Mouse (Mus musculus): ENCODE measurements around the gene Gm10226. TPM values are rescaled to one million over a fixed set of nuclear protein-coding genes. Genes with fewer than 3 reads are reported as not detected.
A peak's percentile ranks its signal among the peaks of the same experiment; 100 is the strongest.
"Not testable (repeated sequence)": the region's sequence is repeated elsewhere in the genome, so short reads cannot be mapped to it uniquely, and the experiment has no call there.

The Gm10226 gene
- total and polyA plus RNA-seq, 3 experiments = 2.2 to 2.4 TPM; not detected in 1

DNA sequence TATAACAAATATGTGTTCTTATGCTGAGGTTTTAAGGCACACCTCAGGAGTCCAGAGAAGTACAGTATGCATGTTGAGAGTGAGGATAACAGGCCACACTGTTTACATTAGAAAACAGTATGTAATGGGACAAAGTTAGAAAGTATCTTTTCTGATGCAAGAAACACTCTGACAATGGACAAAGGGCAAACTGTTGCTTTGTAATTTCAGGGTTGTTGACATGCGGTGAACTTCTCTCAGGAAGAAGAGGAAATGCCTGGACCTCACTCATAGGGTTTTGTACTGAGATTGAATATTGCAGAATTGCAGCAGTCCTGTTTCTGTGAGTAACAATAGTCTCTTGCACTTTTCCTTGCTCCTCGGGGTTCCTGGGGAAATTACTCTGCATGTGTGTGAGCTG lies 16.7 kb downstream of the Gm10226 start:
- Histone ChIP-seq H3K27ac (peak overlapping the region; percentile 90; the same call in 1 of the 2 replicates), H3K4me1 (ENCODE audit: control insufficient read depth, insufficient read depth, low read length) (peaks cover 2% of the 10 kb centered on the region), H3K27me3 (ENCODE audit: control insufficient read depth, insufficient read depth, low read length) (no peaks in the 10 kb centered on the region), H3K79me2 (replicated peaks; ENCODE audit: control insufficient read depth, insufficient read depth, low read length) (no peaks in the 10 kb centered on the region), H3K4me3 (no peak overlapping the region; the same call in 1 of the 2 replicates), H3K36me3 (ENCODE audit: control insufficient read depth, insufficient read depth, low read length) (no peaks in the 10 kb centered on the region; the same call in none of the 2 replicates), H3K9ac (ENCODE audit: low read depth, low read length) (no peak overlapping the region; the same call in 1 of the 2 replicates)
- TF ChIP-seq POLR2A (IDR thresholded peaks at IDR 0.05; ENCODE audit: insufficient read depth, low read depth, low read length) (no peak), EP300 (IDR thresholded peaks at IDR 0.05; ENCODE audit: insufficient read depth, low read depth, low read length) (no peak), CTCF (IDR thresholded peaks at IDR 0.05) (no peak)
- intact Hi-C loops (cut with DNase I) = no loop called here
- WGBS = 32% methylated on average over 2 of the region's 2 CpGs
- DNase-seq = no peak

DNA sequence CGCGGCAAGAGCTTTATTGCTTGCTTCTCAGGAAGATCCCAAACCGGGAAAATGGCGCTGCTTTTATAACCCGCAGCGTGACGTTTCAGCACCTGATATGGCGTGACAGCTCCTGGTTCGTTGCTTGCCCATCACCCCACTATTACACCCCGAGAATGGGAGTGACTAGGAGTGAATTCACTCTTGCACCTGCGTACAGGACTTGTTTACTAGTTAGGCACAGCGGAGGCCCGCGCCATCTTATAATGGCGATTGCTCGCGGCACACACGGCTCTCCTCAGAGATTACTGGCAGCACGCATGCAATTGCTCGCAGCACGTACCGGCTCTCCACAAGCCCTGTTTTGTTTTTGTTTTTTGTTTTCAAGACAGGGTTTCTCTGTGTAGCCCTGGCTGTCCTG lies 38.8 kb downstream of the Gm10226 start, which contains the start of gene Zfp229:
TSS of gene Zfp229 (plus strand) at position 301 of the 400 bp plus-strand sequence.
- intact Hi-C loops (cut with DNase I) = loop anchor here (10.0 kb wide), 1 partner anchor 234 kb away; the partner anchor contains the start of genes Zfp942 and Zfp943
- not testable (repeated sequence) for H3K4me3 ChIP-seq; H3K79me2 ChIP-seq (replicated peaks; ENCODE audit: control insufficient read depth, insufficient read depth, low read length); H3K4me1 ChIP-seq (ENCODE audit: control insufficient read depth, insufficient read depth, low read length); H3K27ac ChIP-seq; DNase-seq; H3K9ac ChIP-seq (ENCODE audit: low read depth, low read length); H3K36me3 ChIP-seq (ENCODE audit: control insufficient read depth, insufficient read depth, low read length); H3K27me3 ChIP-seq (ENCODE audit: control insufficient read depth, insufficient read depth, low read length)
- WGBS = 94% methylated on average over 14 of the region's 22 CpGs

DNA sequence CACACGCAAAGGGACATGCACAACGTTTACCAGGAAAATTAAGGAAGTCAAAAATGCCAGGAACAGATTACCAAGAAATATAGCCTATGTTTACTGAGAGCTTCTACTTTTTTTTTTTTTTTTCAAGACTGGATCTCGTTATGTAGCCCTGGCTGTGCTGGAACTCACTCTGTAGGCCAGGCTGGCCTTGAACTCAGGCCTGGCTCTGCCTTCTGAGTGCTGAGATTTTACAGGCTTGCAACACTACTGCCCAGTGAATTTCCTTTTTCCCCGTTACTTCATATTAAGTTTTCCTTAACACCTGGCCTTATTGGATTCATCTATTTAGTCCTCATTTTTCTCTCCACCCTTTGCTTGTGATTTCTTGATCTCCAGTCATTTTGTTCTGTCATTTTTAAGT lies 41.4 kb downstream of the Gm10226 start:
- no peaks in the 10 kb centered on the region for H3K27me3 ChIP-seq (ENCODE audit: control insufficient read depth, insufficient read depth, low read length)
- H3K4me3 ChIP-seq = peak overlapping the region; percentile 56
- peaks cover 4% of the 10 kb centered on the region for H3K36me3 ChIP-seq (ENCODE audit: control insufficient read depth, insufficient read depth, low read length)
- intact Hi-C loops (cut with DNase I) = loop anchor here (2.0 to 10.0 kb wide), 2 partner anchors 26 to 232 kb away; partner anchors contain the start of genes Zfp760, Zfp942 and Zfp943
- TF ChIP-seq CTCF (IDR thresholded peaks at IDR 0.05) = no peak
- TF ChIP-seq EP300 (IDR thresholded peaks at IDR 0.05; ENCODE audit: insufficient read depth, low read depth, low read length) = no peak
- no peak for TF ChIP-seq POLR2A (IDR thresholded peaks at IDR 0.05; ENCODE audit: insufficient read depth, low read depth, low read length)
- H3K4me1 ChIP-seq (ENCODE audit: control insufficient read depth, insufficient read depth, low read length) = no peaks in the 10 kb centered on the region
- no peak overlapping the region for H3K9ac ChIP-seq (ENCODE audit: low read depth, low read length)
- no peaks in the 10 kb centered on the region; the same call in 1 of the 2 replicates for H3K79me2 ChIP-seq (replicated peaks; ENCODE audit: control insufficient read depth, insufficient read depth, low read length)
- no peak for DNase-seq
- peak overlapping the region; percentile 78 for H3K27ac ChIP-seq
- WGBS = 83% methylated on average over 4 of the region's 4 CpGs

DNA sequence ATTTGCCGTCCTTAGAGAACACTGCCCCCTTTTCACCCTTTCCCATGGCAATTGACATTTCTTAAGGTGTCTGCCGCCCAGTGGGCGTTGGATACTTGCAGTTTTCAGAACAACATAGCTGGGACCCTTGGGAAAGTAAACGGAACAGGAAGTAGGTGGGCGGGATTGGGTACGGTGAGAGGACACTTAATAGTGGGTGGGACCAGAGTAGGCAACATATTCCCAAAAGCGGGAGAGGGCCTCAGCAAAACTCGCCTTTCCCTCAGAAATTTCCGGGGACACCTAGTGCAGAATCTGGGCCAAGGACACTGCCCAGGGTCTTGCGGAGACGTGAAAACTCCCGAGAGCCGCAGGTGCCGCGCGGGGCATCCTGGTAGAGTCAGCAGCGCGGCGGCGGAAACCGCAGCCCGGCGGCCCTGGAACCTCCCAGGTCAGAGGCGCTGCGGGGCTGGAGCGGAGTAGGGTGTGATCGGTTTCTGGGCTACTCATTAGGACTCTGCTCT lies 41.9 kb downstream of the Gm10226 start:
- Histone ChIP-seq H3K36me3 (ENCODE audit: control insufficient read depth, insufficient read depth, low read length) (peaks cover 4% of the 10 kb centered on the region), H3K4me1 (ENCODE audit: control insufficient read depth, insufficient read depth, low read length) (no peaks in the 10 kb centered on the region), H3K27me3 (ENCODE audit: control insufficient read depth, insufficient read depth, low read length) (no peaks in the 10 kb centered on the region), H3K9ac (ENCODE audit: low read depth, low read length) (peak overlapping the region; percentile 63), H3K79me2 (replicated peaks; ENCODE audit: control insufficient read depth, insufficient read depth, low read length) (no peaks in the 10 kb centered on the region; the same call in 1 of the 2 replicates), H3K27ac (peak overlapping the region; percentile 78), H3K4me3 (peak overlapping the region; percentile 56)
- peak; percentile 83 to 86 for DNase-seq
- under 1% methylated on average over 27 of the region's 27 CpGs for WGBS
- TF ChIP-seq POLR2A (IDR thresholded peaks at IDR 0.05; ENCODE audit: insufficient read depth, low read depth, low read length) = peak; percentile 63; the same call in 1 of the 2 replicates
- TF ChIP-seq EP300 (IDR thresholded peaks at IDR 0.05; ENCODE audit: insufficient read depth, low read depth, low read length) = 0 out of 2 replicates have a peak, but pooled peaks have one; percentile 51
- peak; percentile 51 for TF ChIP-seq CTCF (IDR thresholded peaks at IDR 0.05)
- intact Hi-C loops (cut with DNase I) = loop anchor here (2.0 to 10.0 kb wide), 2 partner anchors 27 to 231 kb away; partner anchors contain the start of genes Zfp760, Zfp942 and Zfp943

Other genes with a start within 250 kb of the Gm10226 start
- gene Zfp51, start 241.5 kb upstream of the Gm10226 start, total RNA-seq (2021) = 1 to 10 TPM; 6.3 to 8.5 TPM
- 1.5 and 3.7 TPM in 2 replicates for gene Zfp51, start 241.5 kb upstream of the Gm10226 start, polyA plus RNA-seq (2012; rRNA removed)
- 1 to 10 TPM; 2.0 to 2.5 TPM for gene Zfp53, start 202.9 kb upstream of the Gm10226 start, total RNA-seq (2021)
- 0.55 and 1.0 TPM in 2 replicates for gene Zfp53, start 202.9 kb upstream of the Gm10226 start, polyA plus RNA-seq (2012; rRNA removed)
- gene Zfp52, start 156.3 kb upstream of the Gm10226 start, total RNA-seq (2021) = 1 to 10 TPM; 3.5 to 5.9 TPM
- 1.1 and 1.9 TPM in 2 replicates for gene Zfp52, start 156.3 kb upstream of the Gm10226 start, polyA plus RNA-seq (2012; rRNA removed)
- 1 to 10 TPM; 2.7 to 3.7 TPM for gene Zfp948, start 124.9 kb upstream of the Gm10226 start, total RNA-seq (2021)
- gene Zfp948, start 124.9 kb upstream of the Gm10226 start, polyA plus RNA-seq (2012; rRNA removed) = 1.2 and 3.0 TPM in 2 replicates
- 1 to 10 TPM; 2.1 to 2.4 TPM for gene Zfp983, start 41.2 kb upstream of the Gm10226 start, total RNA-seq (2021)
- gene Zfp983, start 41.2 kb upstream of the Gm10226 start, polyA plus RNA-seq (2012; rRNA removed) = 0.35 and 1.3 TPM in 2 replicates
- gene Zfp760, start 15.9 kb downstream of the Gm10226 start, total RNA-seq (2021) = 1 to 10 TPM; 1.3 to 1.5 TPM
- gene Zfp760, start 15.9 kb downstream of the Gm10226 start, polyA plus RNA-seq (2012; rRNA removed) = 0.53 and 1.3 TPM in 2 replicates
- gene Zfp229, start 38.9 kb downstream of the Gm10226 start, total RNA-seq (2021) = 1 to 10 TPM; 5.1 to 5.9 TPM
- 1.5 and 3.3 TPM in 2 replicates for gene Zfp229, start 38.9 kb downstream of the Gm10226 start, polyA plus RNA-seq (2012; rRNA removed)
- gene Zfp820, start 153.9 kb downstream of the Gm10226 start, total RNA-seq (2021) = under 1 TPM; 0.65 to 0.86 TPM
- 0.08 and 0.35 TPM in 2 replicates for gene Zfp820, start 153.9 kb downstream of the Gm10226 start, polyA plus RNA-seq (2012; rRNA removed)
- gene Zfp995, start 218.1 kb downstream of the Gm10226 start, total RNA-seq (2021) = under 1 TPM; 0.39 to 0.60 TPM
- 0.20 and 0.47 TPM in 2 replicates for gene Zfp995, start 218.1 kb downstream of the Gm10226 start, polyA plus RNA-seq (2012; rRNA removed)